Mouse (Mus musculus): ENCODE results near the gene Gm49337. TPM values are rescaled to one million over a fixed set of nuclear protein-coding genes. Genes with fewer than 3 reads are reported as not detected.

The Gm49337 gene
- polyA plus RNA-seq, 1 experiment from 2014 or later: not detected

DNA sequence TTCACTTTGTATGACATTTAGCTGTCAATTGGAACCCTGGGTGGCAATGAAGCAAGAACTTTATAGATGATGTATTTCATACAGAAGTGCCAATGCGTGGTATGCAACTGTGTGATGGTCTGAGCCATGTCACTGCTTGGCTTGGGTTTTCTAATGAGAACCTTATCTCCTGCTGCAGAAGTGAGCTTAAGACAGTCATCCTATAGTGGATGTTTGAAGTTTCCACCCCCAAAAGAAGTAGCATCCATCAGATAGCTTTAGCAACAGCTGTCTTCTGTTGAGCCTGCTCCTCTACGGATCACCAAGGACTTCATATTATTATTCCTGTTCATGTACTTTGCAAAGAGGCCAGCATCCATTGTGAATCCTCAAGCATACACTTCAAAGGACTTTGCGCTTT, 76.8 kb downstream of the Gm49337 start:
- Histone ChIP-seq H3K27me3 (no peaks in the 10 kb centered on the region), H3K4me2 (no peak overlapping the region), H3K36me3 (no peaks in the 10 kb centered on the region), H3K9ac (no peak overlapping the region), H3K4me3 (no peak overlapping the region), H3K27ac (no peak overlapping the region), H3K9me3 (replicated peaks) (no peaks in the 10 kb centered on the region), H3K4me1 (replicated peaks) (no peaks in the 10 kb centered on the region)
- ATAC-seq (replicated peaks; ENCODE audit: insufficient number of reproducible peaks, insufficient read depth, low FRiP score, low read depth): no peak
- WGBS: 93% methylated on average over 3 of the region's 3 CpGs

DNA sequence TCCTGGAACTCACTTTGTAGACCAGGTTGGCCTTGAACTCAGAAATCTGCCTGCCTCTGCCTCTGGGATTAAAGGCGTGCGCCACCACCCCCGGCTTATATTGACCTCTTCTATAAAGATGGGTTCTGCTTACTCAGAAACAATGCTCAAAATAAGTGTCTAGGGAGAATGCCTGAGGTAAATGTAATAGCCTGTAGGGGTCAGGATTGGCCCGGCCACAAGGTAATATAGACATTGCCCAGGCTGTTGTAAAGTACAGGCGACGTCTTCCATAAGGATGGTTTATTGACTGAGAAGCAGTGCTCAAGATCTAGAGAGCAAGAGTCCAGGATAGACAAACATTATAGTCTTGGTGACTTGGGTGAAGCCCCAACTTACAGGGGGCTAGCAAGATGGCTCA, 95.0 kb downstream of the Gm49337 start:
- WGBS: 89% methylated on average over 6 of the region's 6 CpGs
- Histone ChIP-seq H3K9me3 (replicated peaks) (no peaks in the 10 kb centered on the region), H3K36me3 (peaks cover 24% of the 10 kb centered on the region; the same call in 1 of the 2 replicates), H3K4me2 (no peak overlapping the region), H3K4me3 (no peak overlapping the region), H3K27me3 (no peaks in the 10 kb centered on the region), H3K9ac (no peak overlapping the region), H3K4me1 (replicated peaks) (no peaks in the 10 kb centered on the region), H3K27ac (no peak overlapping the region)
- ATAC-seq (replicated peaks; ENCODE audit: insufficient number of reproducible peaks, insufficient read depth, low FRiP score, low read depth): no peak

- no peak overlapping the region for H3K27ac ChIP-seq
- ATAC-seq (replicated peaks; ENCODE audit: insufficient number of reproducible peaks, insufficient read depth, low FRiP score, low read depth): no peak
- 70% methylated on average over 2 of the region's 2 CpGs for WGBS
- peaks cover 13% of the 10 kb centered on the region; the same call in 1 of the 2 replicates for H3K36me3 ChIP-seq
- no peak overlapping the region for H3K9ac ChIP-seq
- H3K4me3 ChIP-seq: no peak overlapping the region
- no peaks in the 10 kb centered on the region for H3K4me1 ChIP-seq (replicated peaks)
- no peaks in the 10 kb centered on the region for H3K27me3 ChIP-seq
- H3K4me2 ChIP-seq: no peak overlapping the region
- H3K9me3 ChIP-seq (replicated peaks): no peaks in the 10 kb centered on the region
These were observed 109.0 kb downstream of the Gm49337 start for GRCm38 (mm10) chr4:116282211-116282610.

- Histone ChIP-seq H3K9ac (no peak overlapping the region), H3K27ac (no peak overlapping the region), H3K36me3 (peaks cover 29% of the 10 kb centered on the region), H3K4me2 (no peak overlapping the region), H3K27me3 (no peaks in the 10 kb centered on the region), H3K4me3 (no peak overlapping the region), H3K9me3 (replicated peaks) (no peaks in the 10 kb centered on the region), H3K4me1 (replicated peaks) (no peaks in the 10 kb centered on the region)
- 79% methylated on average over 6 of the region's 6 CpGs for WGBS
- ATAC-seq (replicated peaks; ENCODE audit: insufficient number of reproducible peaks, insufficient read depth, low FRiP score, low read depth): no peak
These were observed 118.4 kb downstream of the Gm49337 start for GRCm38 (mm10) chr4:116291561-116291960.

DNA sequence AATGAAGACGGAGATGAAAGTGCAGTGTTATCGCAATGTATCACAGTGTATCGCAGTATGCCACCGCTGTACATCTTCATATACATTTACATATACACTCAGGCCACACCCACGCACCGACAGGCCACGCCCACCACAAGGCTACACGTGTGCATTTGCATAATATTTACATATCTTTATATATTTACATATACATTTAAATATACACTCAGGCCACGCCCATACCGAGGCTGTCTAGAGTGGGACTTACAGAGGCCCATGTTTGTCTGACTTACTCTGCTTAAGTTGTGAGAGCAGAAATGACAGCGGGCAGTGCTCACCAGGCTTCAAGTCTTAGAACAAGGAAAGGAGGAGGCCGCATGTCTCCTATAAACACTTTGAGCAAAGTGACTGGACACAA, 120.1 kb downstream of the Gm49337 start:
- Histone ChIP-seq H3K4me3 (no peak overlapping the region), H3K9ac (no peak overlapping the region), H3K36me3 (peaks cover 31% of the 10 kb centered on the region), H3K27me3 (no peaks in the 10 kb centered on the region), H3K4me1 (replicated peaks) (no peaks in the 10 kb centered on the region), H3K9me3 (replicated peaks) (no peaks in the 10 kb centered on the region), H3K4me2 (no peak overlapping the region), H3K27ac (no peak overlapping the region)
- WGBS: 83% methylated on average over 12 of the region's 12 CpGs
- no peak for ATAC-seq (replicated peaks; ENCODE audit: insufficient number of reproducible peaks, insufficient read depth, low FRiP score, low read depth)

DNA sequence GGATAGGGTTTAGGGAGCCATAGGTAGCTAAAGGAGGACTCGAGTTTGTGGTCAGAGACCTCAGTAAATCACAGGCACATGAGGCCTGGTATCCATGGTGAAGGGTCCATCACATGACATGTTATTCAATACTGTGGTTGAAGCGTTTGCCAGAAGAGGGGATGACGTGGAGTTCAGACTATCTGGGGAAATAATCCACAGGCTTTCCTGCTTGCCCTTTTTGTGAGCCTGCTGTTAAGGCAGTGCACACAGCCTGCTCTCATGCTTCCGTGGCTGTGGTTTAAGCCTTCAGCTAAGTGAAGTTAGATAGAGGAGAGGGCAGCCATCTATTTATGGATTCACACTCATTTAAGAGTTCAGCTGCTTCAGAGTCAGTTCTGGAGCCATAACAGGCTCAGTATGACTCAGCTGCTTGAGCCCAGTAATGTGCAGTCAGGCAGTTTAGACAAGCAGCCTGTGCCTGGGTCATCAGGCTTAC, 127.7 kb downstream of the Gm49337 start:
- no peak overlapping the region for H3K4me2 ChIP-seq
- no peak overlapping the region for H3K4me3 ChIP-seq
- H3K9ac ChIP-seq: no peak overlapping the region
- peak overlapping the region; percentile 68 for H3K27ac ChIP-seq
- H3K36me3 ChIP-seq: 0 out of 2 replicates have a peak, but pooled peaks cover 5% of the 10 kb centered on the region
- peaks cover 22% of the 10 kb centered on the region for H3K4me1 ChIP-seq (replicated peaks)
- H3K27me3 ChIP-seq: no peaks in the 10 kb centered on the region
- peak; percentile 72 for ATAC-seq (replicated peaks; ENCODE audit: insufficient number of reproducible peaks, insufficient read depth, low FRiP score, low read depth)
- WGBS: 20% methylated on average over 4 of the region's 4 CpGs
- H3K9me3 ChIP-seq (replicated peaks): no peaks in the 10 kb centered on the region

GRCm38 (mm10) chr4:116304551-116304950, 131.4 kb downstream of the Gm49337 start:
- Histone ChIP-seq H3K36me3 (peaks cover 31% of the 10 kb centered on the region), H3K9me3 (replicated peaks) (no peaks in the 10 kb centered on the region), H3K4me2 (no peak overlapping the region), H3K27me3 (no peaks in the 10 kb centered on the region), H3K9ac (no peak overlapping the region), H3K4me3 (no peak overlapping the region), H3K4me1 (replicated peaks) (peaks cover 18% of the 10 kb centered on the region), H3K27ac (no peak overlapping the region)
- ATAC-seq (replicated peaks; ENCODE audit: insufficient number of reproducible peaks, insufficient read depth, low FRiP score, low read depth): no peak
- 10% methylated on average over 1 of the region's 1 CpGs for WGBS

DNA sequence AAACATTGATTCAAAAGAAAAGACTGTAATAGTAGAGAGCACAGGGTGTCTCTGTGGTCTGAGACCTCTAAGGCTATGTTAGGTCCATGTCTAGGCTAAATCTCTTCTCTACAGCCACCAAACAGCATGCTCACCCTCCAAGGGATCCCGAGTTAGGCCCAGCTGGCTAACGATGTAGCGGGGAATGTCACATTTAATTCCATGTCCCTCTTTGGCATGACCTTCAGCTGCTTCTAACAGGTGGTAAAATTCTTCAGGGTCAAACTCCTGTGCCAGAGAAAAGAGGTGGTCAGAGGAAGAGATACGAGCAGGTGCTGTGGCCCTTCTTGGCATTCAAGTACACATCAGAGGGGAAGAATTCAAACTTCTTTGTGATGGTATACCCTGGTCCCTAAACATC, 144.4 kb downstream of the Gm49337 start:
- Histone ChIP-seq H3K4me3 (no peak overlapping the region), H3K27ac (no peak overlapping the region), H3K27me3 (no peaks in the 10 kb centered on the region), H3K9ac (no peak overlapping the region), H3K4me2 (no peak overlapping the region), H3K36me3 (peaks cover 45% of the 10 kb centered on the region), H3K4me1 (replicated peaks) (peaks cover 3% of the 10 kb centered on the region; the same call in 1 of the 2 replicates), H3K9me3 (replicated peaks) (no peaks in the 10 kb centered on the region)
- 90% methylated on average over 4 of the region's 4 CpGs for WGBS
- no peak for ATAC-seq (replicated peaks; ENCODE audit: insufficient number of reproducible peaks, insufficient read depth, low FRiP score, low read depth)

DNA sequence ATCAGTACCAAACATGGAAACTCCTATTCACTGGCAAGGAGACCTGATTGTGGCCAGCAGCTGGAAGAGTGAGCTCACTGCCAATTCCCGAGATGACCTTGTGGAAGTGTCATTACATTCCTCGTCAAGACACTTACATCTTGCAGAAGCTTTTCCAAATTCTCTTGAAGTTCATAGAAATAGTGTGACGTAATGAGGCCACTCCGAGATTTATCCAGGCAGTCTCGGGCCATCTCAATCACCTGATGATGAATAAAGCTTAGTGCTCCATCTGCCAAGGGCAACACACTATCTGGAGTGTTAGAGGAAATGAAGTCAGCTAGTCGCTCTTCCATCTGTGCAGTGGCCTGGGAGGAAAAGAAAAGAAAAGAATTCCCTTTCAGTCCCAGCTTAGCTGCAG, 148.9 kb downstream of the Gm49337 start:
- Histone ChIP-seq H3K4me3 (no peak overlapping the region), H3K9ac (no peak overlapping the region), H3K9me3 (replicated peaks) (no peaks in the 10 kb centered on the region), H3K27ac (peak overlapping the region; percentile 58), H3K36me3 (peaks cover 32% of the 10 kb centered on the region), H3K4me2 (no peak overlapping the region), H3K4me1 (replicated peaks) (peaks cover 4% of the 10 kb centered on the region; the same call in 1 of the 2 replicates), H3K27me3 (no peaks in the 10 kb centered on the region)
- WGBS: 51% methylated on average over 6 of the region's 6 CpGs
- ATAC-seq (replicated peaks; ENCODE audit: insufficient number of reproducible peaks, insufficient read depth, low FRiP score, low read depth): peak; percentile 47; the same call in 1 of the 2 replicates

DNA sequence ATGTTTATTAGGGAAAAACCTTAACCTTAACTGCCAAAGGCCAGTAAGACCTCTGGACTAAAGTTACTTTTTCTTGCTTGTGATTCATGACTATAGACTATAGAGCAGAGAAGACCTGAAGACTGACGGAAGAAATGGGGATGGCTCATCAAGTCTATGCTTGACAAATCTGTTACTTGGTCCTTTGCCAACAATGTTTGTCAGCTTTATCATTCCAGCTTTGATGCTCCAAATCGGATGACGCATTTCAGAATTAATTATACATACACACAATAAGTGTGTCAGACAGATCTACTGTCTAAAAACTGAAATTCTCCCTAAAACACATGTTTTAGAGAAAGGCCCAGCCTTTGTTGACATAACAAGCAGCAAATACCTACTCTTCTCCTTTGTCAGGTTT, 156.1 kb downstream of the Gm49337 start:
- Histone ChIP-seq H3K27ac (no peak overlapping the region), H3K9ac (no peak overlapping the region), H3K27me3 (no peaks in the 10 kb centered on the region), H3K4me2 (no peak overlapping the region), H3K4me3 (no peak overlapping the region), H3K36me3 (peaks cover 31% of the 10 kb centered on the region), H3K9me3 (replicated peaks) (no peaks in the 10 kb centered on the region), H3K4me1 (replicated peaks) (no peaks in the 10 kb centered on the region)
- ATAC-seq (replicated peaks; ENCODE audit: insufficient number of reproducible peaks, insufficient read depth, low FRiP score, low read depth): no peak
- 90% methylated on average over 3 of the region's 3 CpGs for WGBS

GRCm38 (mm10) chr4:116336294-116336693, 163.1 kb downstream of the Gm49337 start:
- H3K27me3 ChIP-seq: no peaks in the 10 kb centered on the region
- no peaks in the 10 kb centered on the region for H3K9me3 ChIP-seq (replicated peaks)
- no peaks in the 10 kb centered on the region for H3K4me1 ChIP-seq (replicated peaks)
- H3K9ac ChIP-seq: no peak overlapping the region
- no peak for ATAC-seq (replicated peaks; ENCODE audit: insufficient number of reproducible peaks, insufficient read depth, low FRiP score, low read depth)
- WGBS: 85% methylated on average over 1 of the region's 1 CpGs
- no peak overlapping the region for H3K4me2 ChIP-seq
- H3K27ac ChIP-seq: no peak overlapping the region
- H3K4me3 ChIP-seq: no peak overlapping the region
- peaks cover 2% of the 10 kb centered on the region; the same call in 1 of the 2 replicates for H3K36me3 ChIP-seq

- no peaks in the 10 kb centered on the region for H3K9me3 ChIP-seq (replicated peaks)
- no peak for ATAC-seq (replicated peaks; ENCODE audit: insufficient number of reproducible peaks, insufficient read depth, low FRiP score, low read depth)
- no peak overlapping the region for H3K4me2 ChIP-seq
These were observed 168.9 kb downstream of the Gm49337 start for GRCm38 (mm10) chr4:116342119-116342518.

More at GRCm38 (mm10) chr4:116342119-116342518, 168.9 kb downstream of the Gm49337 start:
- Histone ChIP-seq H3K27ac (no peak overlapping the region), H3K27me3 (no peaks in the 10 kb centered on the region), H3K4me1 (replicated peaks) (no peaks in the 10 kb centered on the region), H3K9ac (no peak overlapping the region), H3K36me3 (no peaks in the 10 kb centered on the region), H3K4me3 (no peak overlapping the region)

All from heart, embryonic 15.5 days (tissue).